Mouse (Mus musculus) liver (tissue): ENCODE results near the gene Matk.

Experiments used
- DNase-seq: peaks from one replicate; pipeline ENCODE4 v3.0.0-alpha.2; 2020; ENCODE audit warnings: mixed read lengths

Gene Matk

DNA sequence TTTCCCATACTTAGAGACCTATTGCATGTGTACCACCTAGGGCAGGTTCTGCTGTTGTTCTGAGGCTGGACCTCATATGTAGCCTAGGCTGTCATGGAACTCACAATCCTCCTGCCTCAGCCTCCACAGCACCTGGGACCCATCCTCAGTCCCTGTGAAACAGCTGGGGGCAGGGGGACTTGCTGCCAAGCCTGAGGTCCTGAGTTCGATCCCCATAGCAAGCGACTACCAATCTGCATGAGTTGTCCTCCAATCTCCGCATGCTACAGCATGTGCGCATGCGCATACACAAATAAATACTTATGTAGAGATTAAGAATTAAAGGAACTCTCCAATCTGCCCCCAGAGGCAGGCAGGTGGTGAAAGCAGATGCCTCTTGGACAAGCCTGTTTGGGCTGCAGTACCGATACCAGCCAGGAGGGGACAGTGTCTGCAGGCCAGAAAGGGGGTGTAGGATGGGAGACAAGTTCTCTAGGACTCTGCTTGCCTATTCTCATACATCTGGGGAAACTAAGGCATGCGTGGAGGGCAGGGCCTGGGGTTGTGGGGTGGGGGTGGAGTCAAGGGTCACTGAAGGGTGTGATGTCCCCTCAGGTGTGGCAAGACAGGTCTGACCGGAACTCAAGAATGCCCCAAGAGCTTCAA, 34.9 kb downstream of the Matk start:
- peak; percentile 79 for DNase-seq

- DNase-seq, result peak; percentile 56
These were observed 35.9 kb downstream of the Matk start for GRCm38 (mm10) chr10:81288601-81289000.

DNA sequence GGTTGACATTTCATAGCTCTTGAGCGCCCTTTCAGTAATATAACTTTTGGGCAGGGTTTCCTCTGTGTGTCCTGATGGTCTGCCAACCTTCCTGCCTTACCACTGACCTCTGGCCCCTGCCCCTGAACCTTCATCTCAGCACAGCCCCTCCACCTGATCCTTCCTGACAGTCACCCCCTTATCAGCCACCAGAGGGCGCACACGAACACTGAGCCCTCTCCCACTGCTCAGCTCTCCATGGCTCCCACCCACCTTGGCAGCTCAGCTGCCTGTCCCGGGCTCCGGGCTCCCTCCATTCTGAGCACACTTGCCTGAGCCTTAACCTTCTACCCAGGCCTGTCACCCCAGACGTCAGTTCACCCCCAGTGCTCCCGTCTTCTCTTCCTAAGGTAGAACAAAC, 36.5 kb downstream of the Matk start:
- DNase-seq, result peak; percentile 67

GRCm38 (mm10) chr10:81289811-81290210, 37.1 kb downstream of the Matk start:
- DNase-seq, result no peak

- DNase-seq, result no peak
These were observed 38.1 kb downstream of the Matk start for GRCm38 (mm10) chr10:81290698-81291460.

DNA sequence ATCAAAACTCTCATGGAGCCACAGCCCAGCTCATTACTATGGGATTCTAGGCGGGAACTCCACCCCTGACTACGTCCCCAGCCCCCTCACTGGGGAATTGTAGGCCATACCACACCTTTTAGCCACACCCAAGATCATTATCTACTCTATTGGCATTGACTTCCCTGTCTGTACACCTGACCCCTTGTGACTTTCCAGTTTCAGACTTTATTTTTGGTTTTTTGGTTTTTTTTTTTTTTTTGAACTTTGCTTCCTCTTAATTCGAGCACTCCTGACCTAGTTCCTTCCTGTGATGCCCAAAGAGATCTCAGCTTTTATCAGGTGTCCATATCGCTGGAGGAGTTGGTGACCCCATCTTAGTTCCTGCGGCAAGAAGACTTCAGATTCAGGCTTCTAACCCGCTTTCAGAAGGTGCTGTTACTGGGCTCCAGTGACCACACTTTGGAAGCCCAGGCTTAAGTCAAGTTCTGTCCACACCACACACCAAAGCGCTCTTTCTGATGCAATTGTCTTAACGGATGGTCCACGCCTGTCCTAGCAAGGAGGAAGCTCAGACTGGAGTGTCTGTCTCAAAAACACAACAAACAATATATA, 38.9 kb downstream of the Matk start, which contains the start of gene Tjp3:
Gene Tjp3 (minus strand): TSS at position 71 of the 594 bp plus-strand sequence.
- DNase-seq, result no peak

- DNase-seq, result peak; percentile 100
These were observed 40.0 kb downstream of the Matk start, which contains the start of gene Pip5k1c for GRCm38 (mm10) chr10:81292554-81293333. TSS of gene Pip5k1c (plus strand) at chr10:81292963.

DNA sequence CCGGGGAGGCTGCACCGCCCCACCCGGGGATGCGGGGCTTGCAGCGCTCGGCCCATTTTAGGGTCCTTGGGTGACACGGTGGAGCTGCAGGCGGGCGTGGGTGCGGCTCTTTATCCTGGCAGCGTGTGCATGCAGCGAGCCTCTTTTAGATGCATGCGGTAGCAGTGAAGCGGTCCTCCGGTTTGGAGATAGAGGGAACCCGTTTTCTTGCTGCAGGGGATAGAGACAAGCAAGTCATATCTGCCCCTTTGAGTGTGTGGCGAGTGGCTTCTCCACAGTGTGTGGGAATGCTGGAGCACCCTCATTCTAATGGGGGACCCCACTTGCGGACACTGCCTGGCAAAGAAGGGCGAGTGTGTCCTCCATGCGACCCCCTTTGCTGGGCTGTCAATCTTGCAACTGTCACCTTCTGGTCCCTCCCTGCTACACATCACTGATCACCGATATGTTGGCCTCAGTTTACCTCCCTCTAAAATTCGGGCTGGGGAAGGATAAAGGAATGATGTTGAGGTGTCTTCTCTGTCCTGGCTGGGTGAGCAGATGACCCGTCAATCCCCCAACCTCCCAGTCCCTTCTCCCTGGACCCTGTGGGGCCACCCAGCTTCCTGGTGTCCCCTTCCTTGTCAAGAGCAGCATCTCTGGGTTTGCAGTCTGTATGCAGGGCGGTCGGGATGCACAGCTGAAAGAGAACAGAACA, 40.7 kb downstream of the Matk start:
- DNase-seq, result no peak

DNA sequence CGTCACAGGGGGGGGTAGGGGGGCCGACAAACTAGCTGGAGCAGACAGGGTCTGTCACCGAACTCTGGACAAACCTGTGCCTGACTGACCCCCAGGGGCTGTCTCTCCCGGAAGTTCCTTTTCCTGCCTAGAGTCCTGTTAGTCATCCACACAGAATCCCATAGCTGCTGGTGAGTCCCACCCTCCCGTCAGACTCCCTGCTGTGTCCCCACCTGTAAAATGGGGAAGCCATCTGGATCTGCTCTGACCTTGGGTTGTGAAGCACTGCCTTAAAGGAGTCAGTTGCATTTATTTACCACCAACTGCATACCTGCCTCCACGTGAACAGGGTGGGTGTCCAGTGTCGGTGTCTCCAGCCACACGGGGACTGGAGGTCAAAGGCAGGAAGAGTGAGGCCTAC, 41.7 kb downstream of the Matk start:
- no peak for DNase-seq

GRCm38 (mm10) chr10:81295185-81295584, 42.5 kb downstream of the Matk start:
- no peak for DNase-seq

GRCm38 (mm10) chr10:81297246-81297645, 44.5 kb downstream of the Matk start:
- DNase-seq, result no peak

DNA sequence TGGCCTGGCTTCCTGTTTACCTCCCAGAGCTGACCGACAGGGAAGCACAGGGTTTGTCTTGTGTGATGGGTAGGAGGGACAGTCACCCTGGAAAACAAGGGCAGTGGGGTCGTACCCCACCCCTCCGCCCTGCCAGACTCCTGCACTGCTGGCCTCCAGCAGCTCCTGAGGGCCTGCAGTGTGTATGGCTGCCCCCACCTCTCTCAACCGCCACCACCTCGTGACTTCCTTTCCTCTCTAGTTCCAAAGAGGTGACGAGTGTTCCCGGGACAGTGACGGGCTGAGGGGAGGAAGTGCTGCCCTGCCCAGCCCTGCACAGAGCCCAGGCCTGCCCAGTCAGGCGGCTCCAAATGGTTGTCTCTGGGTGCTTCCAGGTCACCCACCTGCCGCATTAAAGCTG, 45.1 kb downstream of the Matk start:
- DNase-seq, result peak; percentile 45

GRCm38 (mm10) chr10:81298369-81299100, 45.8 kb downstream of the Matk start:
- no peak for DNase-seq

- no peak for DNase-seq
These were observed 47.0 kb downstream of the Matk start for GRCm38 (mm10) chr10:81299585-81300351.

DNA sequence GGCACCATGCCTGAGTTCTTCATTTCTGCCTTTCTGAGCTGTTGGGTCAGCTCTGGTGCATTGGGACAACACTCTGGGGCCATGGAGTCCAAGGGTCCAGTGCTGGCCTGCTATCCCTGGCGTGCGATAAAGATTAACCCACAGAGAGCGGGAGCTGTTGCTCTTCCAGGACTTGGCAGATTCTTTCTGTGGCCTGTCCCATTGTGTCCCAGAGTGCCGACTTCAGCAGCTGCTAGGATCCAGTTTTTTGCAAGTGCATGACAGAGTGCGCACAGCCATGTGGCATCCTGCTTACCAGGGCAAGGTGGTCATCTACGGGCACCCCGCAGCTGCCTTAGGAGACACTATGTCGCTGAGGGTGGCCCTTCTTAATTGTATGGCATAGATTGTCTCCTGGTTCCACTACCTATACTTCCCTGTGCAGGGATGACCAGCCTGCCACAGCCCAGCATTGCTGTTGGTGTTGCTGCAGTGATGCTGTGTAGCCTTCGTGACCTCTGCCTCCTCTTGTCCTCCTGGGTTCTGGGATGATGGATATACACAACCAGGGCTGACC, 47.7 kb downstream of the Matk start:
- no peak for DNase-seq

GRCm38 (mm10) chr10:81301321-81301720, 48.6 kb downstream of the Matk start:
- no peak for DNase-seq

GRCm38 (mm10) chr10:81302288-81302687, 49.6 kb downstream of the Matk start:
- DNase-seq, result no peak

DNA sequence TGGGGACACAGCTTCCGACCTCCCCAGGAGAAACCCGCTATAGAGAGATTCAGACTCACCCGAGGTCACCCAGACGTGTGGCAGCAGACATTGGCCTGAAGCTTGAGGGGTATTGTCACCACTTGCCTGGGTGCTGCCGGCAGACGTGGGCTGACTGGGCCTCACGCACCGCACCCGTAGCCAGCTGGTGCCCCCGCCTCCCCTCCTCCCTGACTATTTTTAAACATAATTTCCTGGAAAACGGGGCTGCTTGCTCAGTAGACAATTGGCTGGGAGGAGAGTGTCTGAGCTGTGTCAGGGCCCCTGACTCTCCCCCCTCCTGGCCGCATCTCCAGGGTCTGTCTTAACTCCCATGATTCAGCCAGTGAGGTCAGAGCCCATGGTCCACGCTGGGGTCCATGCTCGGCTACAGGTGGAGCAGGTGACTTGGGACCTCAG, 50.1 kb downstream of the Matk start:
- peak; percentile 52 for DNase-seq

DNA sequence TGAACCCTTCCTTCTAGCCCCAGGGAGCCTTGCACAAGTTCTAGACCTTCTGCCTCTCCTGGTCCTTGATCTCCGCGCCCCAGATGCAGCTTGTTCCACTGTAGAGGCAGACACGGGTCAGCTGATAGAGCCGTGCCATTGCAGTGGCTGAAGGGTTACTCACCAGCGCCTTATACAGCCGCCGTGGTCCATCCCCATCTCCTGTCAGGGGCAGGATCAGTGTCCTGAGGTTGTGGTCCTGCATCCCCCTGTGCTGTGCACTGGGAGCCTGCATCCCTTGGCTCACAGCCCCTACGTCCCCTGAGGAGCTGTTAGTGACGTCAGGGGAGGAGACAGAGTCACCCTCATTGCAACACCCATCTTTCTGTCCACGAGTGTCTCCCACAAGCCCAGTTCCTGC, 50.5 kb downstream of the Matk start:
- DNase-seq, result no peak

DNA sequence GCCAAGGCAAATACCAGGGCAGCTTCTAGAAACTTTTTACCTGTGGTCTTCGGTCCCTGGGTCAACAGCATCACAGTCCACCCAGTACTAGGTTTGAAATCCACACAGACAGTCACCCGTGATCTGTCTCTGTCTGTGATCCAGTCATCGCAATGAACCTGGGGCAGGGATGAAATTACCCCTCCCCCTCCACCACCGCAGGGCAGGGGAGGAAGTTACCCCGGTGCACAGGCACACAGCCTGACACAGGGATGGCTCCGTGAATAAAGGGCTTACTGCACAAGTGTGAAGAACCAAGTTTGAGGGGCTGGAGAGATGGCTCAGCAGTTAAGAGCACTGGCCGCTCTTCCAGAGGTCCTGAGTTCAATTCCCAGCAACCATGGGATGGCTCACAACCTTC, 51.0 kb downstream of the Matk start:
- DNase-seq, result no peak
